In genomic region chr9:44499356-44500162, GRCm38 (mm10) we compare ENCODE assay signal across 8 mouse cellular contexts. TPM values are rescaled to one million over a fixed set of nuclear protein-coding genes. Genes with fewer than 3 reads are reported as not detected.
DNase-seq lines count a peak whose midpoint lies in the region; ATAC-seq lines count a peak whose summit lies in the region.

No protein-coding gene starts in this region.

- no peaks in the 10 kb centered on the region for H3K9me3 ChIP-seq in embryonic facial prominence, embryonic 11.5 days (replicated peaks; ENCODE audit: control insufficient read depth, low read length)
- H3K9me3 ChIP-seq in heart, embryonic 15.5 days (replicated peaks): no peaks in the 10 kb centered on the region
- H3K9me3 ChIP-seq in limb, embryonic 10.5 days (replicated peaks): no peaks in the 10 kb centered on the region
- no peaks in the 10 kb centered on the region for H3K9me3 ChIP-seq in neural tube, embryonic 12.5 days

- peak overlapping the region; percentile 92 for H3K27ac ChIP-seq in embryonic facial prominence, embryonic 11.5 days (replicated peaks; ENCODE audit: low read depth, low read length)
- peak overlapping the region; percentile 99 for H3K27ac ChIP-seq in heart, embryonic 15.5 days
- peak overlapping the region; percentile 92 for H3K27ac ChIP-seq in limb, embryonic 10.5 days
- H3K27ac ChIP-seq in neural tube, embryonic 12.5 days: peak overlapping the region; percentile 90

- H3K4me1 ChIP-seq in embryonic facial prominence, embryonic 11.5 days (ENCODE audit: control insufficient read depth, insufficient read depth, low read length): peaks cover 33% of the 10 kb centered on the region
- H3K4me1 ChIP-seq in heart, embryonic 15.5 days (replicated peaks): peaks cover 80% of the 10 kb centered on the region
- H3K4me1 ChIP-seq in limb, embryonic 10.5 days: peaks cover 76% of the 10 kb centered on the region
- H3K4me1 ChIP-seq in neural tube, embryonic 12.5 days: peaks cover 62% of the 10 kb centered on the region

- 3% methylated on average over 20 of the region's 20 CpGs for WGBS in embryonic facial prominence, embryonic 11.5 days
- 8% methylated on average over 20 of the region's 20 CpGs for WGBS in heart, embryonic 15.5 days
- WGBS in limb, embryonic 10.5 days: 5% methylated on average over 20 of the region's 20 CpGs
- 10% methylated on average over 20 of the region's 20 CpGs for WGBS in neural tube, embryonic 12.5 days

- peak overlapping the region; percentile 72 for H3K9ac ChIP-seq in embryonic facial prominence, embryonic 11.5 days (replicated peaks; ENCODE audit: low read length)
- peak overlapping the region; percentile 71 for H3K9ac ChIP-seq in heart, embryonic 15.5 days
- H3K9ac ChIP-seq in neural tube, embryonic 12.5 days: peak overlapping the region; percentile 48

- H3K4me3 ChIP-seq in embryonic facial prominence, embryonic 11.5 days (ENCODE audit: low read depth, low read length): peak overlapping the region; percentile 41
- peak overlapping the region; percentile 54 for H3K4me3 ChIP-seq in heart, embryonic 15.5 days
- peak overlapping the region; percentile 59 for H3K4me3 ChIP-seq in limb, embryonic 10.5 days
- H3K4me3 ChIP-seq in neural tube, embryonic 12.5 days: peak overlapping the region; percentile 43

- H3K27me3 ChIP-seq in embryonic facial prominence, embryonic 11.5 days (ENCODE audit: control insufficient read depth, insufficient read depth, low read length): no peaks in the 10 kb centered on the region
- H3K27me3 ChIP-seq in heart, embryonic 15.5 days: no peaks in the 10 kb centered on the region
- no peaks in the 10 kb centered on the region for H3K27me3 ChIP-seq in limb, embryonic 10.5 days (ENCODE audit: low read depth, poor library complexity, severe bottlenecking)
- no peaks in the 10 kb centered on the region; the same call in 1 of the 2 replicates for H3K27me3 ChIP-seq in neural tube, embryonic 12.5 days (replicated peaks)

- ATAC-seq in embryonic facial prominence, embryonic 11.5 days (replicated peaks; ENCODE audit: insufficient number of reproducible peaks, low FRiP score, low TSS enrichment, low read depth): peak; percentile 12; the same call in 1 of the 2 replicates
- ATAC-seq in heart, embryonic 15.5 days (replicated peaks; ENCODE audit: insufficient number of reproducible peaks, insufficient read depth, low FRiP score, low read depth): peak; percentile 46
- ATAC-seq in neural tube, embryonic 12.5 days (ENCODE audit: low FRiP score, low read depth): peak; percentile 45
- no peak for ATAC-seq in erythroid progenitor cell, adult 5-6 weeks (replicated peaks; ENCODE audit: low FRiP score, poor library complexity, severe bottlenecking)

- H3K36me3 ChIP-seq in embryonic facial prominence, embryonic 11.5 days (replicated peaks; ENCODE audit: control insufficient read depth, insufficient read depth, low read depth, low read length): no peaks in the 10 kb centered on the region; the same call in 1 of the 2 replicates
- H3K36me3 ChIP-seq in heart, embryonic 15.5 days: peaks cover 32% of the 10 kb centered on the region
- H3K36me3 ChIP-seq in limb, embryonic 10.5 days: peaks cover 42% of the 10 kb centered on the region
- H3K36me3 ChIP-seq in neural tube, embryonic 12.5 days: peaks cover 9% of the 10 kb centered on the region; the same call in 1 of the 2 replicates

- peak overlapping the region; percentile 85 for H3K4me2 ChIP-seq in embryonic facial prominence, embryonic 11.5 days (ENCODE audit: low read depth, low read length)
- peak overlapping the region; percentile 89 for H3K4me2 ChIP-seq in heart, embryonic 15.5 days
- H3K4me2 ChIP-seq in neural tube, embryonic 12.5 days (replicated peaks): peak overlapping the region; percentile 88

- DNase-seq in urinary bladder, postnatal 10 days (ENCODE audit: low spot score): peak; percentile 14
- DNase-seq in urinary bladder, postnatal 25 days (ENCODE audit: low spot score): no peak
- DNase-seq in embryonic facial prominence, embryonic 11.5 days (ENCODE audit: low spot score): peak; percentile 75
- DNase-seq in limb, embryonic 10.5 days (ENCODE audit: low spot score): peak; percentile 69
- DNase-seq in right cerebral cortex, adult 18-20 months: no peak

RNA-seq across cellular contexts. Expression of gene Bcl9l, which starts 16.9 kb away (rescaled TPM):
- 10.3 and 11.8 TPM in 2 replicates for polyA plus RNA-seq in embryonic facial prominence, embryonic 11.5 days (2014; fragmentation: Nextera tagmentation; extraction: Ambion mirVana)
- 9.1 and 12.6 TPM in 2 replicates for polyA plus RNA-seq in heart, embryonic 15.5 days (2015; fragmentation: Nextera tagmentation; extraction: Ambion mirVana)
- 9.0 and 12.1 TPM in 2 replicates for polyA plus RNA-seq in limb, embryonic 10.5 days (2016; fragmentation: Nextera tagmentation; extraction: Ambion mirVana)
- 9.3 and 10.9 TPM in 2 replicates for polyA plus RNA-seq in neural tube, embryonic 12.5 days (2016; fragmentation: Nextera tagmentation; extraction: Ambion mirVana)
- total RNA-seq in erythroid progenitor cell, adult 5-6 weeks (2015; ENCODE audit: low replicate concordance): 0.36 and 2.5 TPM in 2 replicates
- total RNA-seq in erythroid progenitor cell, adult 5-6 weeks (2017; ENCODE audit: low replicate concordance): 1.2 and 1.7 TPM in 2 replicates

RNA-seq across cellular contexts. Expression of gene Upk2, which starts 44.8 kb away (rescaled TPM):
- 0.59 and 1.3 TPM in 2 replicates for polyA plus RNA-seq in embryonic facial prominence, embryonic 11.5 days (2014; fragmentation: Nextera tagmentation; extraction: Ambion mirVana)
- polyA plus RNA-seq in heart, embryonic 15.5 days (2015; fragmentation: Nextera tagmentation; extraction: Ambion mirVana): 0.63 TPM in 1 of 2 replicates, not detected in the other
- 0.36 TPM in 1 of 2 replicates, not detected in the other for polyA plus RNA-seq in limb, embryonic 10.5 days (2016; fragmentation: Nextera tagmentation; extraction: Ambion mirVana)
- polyA plus RNA-seq in neural tube, embryonic 12.5 days (2016; fragmentation: Nextera tagmentation; extraction: Ambion mirVana): 0.35 TPM in 1 of 2 replicates, not detected in the other
- total RNA-seq in erythroid progenitor cell, adult 5-6 weeks (2015; ENCODE audit: low replicate concordance): not detected in 2 replicates
- total RNA-seq in erythroid progenitor cell, adult 5-6 weeks (2017; ENCODE audit: low replicate concordance): not detected in 2 replicates

RNA-seq across cellular contexts. Expression of gene Foxr1, which starts 58.6 kb away (rescaled TPM):
- not detected in 2 replicates for polyA plus RNA-seq in embryonic facial prominence, embryonic 11.5 days (2014; fragmentation: Nextera tagmentation; extraction: Ambion mirVana)
- polyA plus RNA-seq in heart, embryonic 15.5 days (2015; fragmentation: Nextera tagmentation; extraction: Ambion mirVana): not detected in 2 replicates
- not detected in 2 replicates for polyA plus RNA-seq in limb, embryonic 10.5 days (2016; fragmentation: Nextera tagmentation; extraction: Ambion mirVana)
- not detected in 2 replicates for polyA plus RNA-seq in neural tube, embryonic 12.5 days (2016; fragmentation: Nextera tagmentation; extraction: Ambion mirVana)
- total RNA-seq in erythroid progenitor cell, adult 5-6 weeks (2015; ENCODE audit: low replicate concordance): not detected in 2 replicates
- not detected in 2 replicates for total RNA-seq in erythroid progenitor cell, adult 5-6 weeks (2017; ENCODE audit: low replicate concordance)

Comparison
In these comparisons a context has a peak if more than half of its experiments do, and no peak if none do; other contexts are left out.
1. DNase-seq: peak in urinary bladder, postnatal 10 days (single experiment), embryonic facial prominence, embryonic 11.5 days (single experiment) and limb, embryonic 10.5 days (single experiment); none in urinary bladder, postnatal 25 days (single experiment) and right cerebral cortex, adult 18-20 months (single experiment).
2. Peak in every context shown above with its lines, with median percentiles within 50 percentile points of each other: H3K27ac ChIP-seq, H3K4me2 ChIP-seq, H3K4me3 ChIP-seq and H3K9ac ChIP-seq.